Mouse (Mus musculus): ENCODE measurements around the gene Scamp2. TPM values are rescaled to one million over a fixed set of nuclear protein-coding genes. Genes with fewer than 3 reads are reported as not detected.

The Scamp2 gene
- polyA plus RNA-seq, 1 experiment from 2014 or later: 56.2 TPM

GRCm38 (mm10) chr9:57637741-57638322 is 77.1 kb downstream of the Scamp2 start:
- no peaks in the 10 kb centered on the region for H3K27me3 ChIP-seq
- 0 out of 2 replicates have a peak overlapping the region, but pooled peaks have one; percentile 8 for H3K9ac ChIP-seq
- peaks cover 56% of the 10 kb centered on the region for H3K4me1 ChIP-seq
- peak overlapping the region; percentile 37 for H3K4me2 ChIP-seq (replicated peaks)
- H3K4me3 ChIP-seq: no peak overlapping the region
- 20% methylated on average over 6 of the region's 6 CpGs for WGBS
- no peaks in the 10 kb centered on the region for H3K9me3 ChIP-seq
- peaks cover 18% of the 10 kb centered on the region; the same call in 1 of the 2 replicates for H3K36me3 ChIP-seq
- H3K27ac ChIP-seq: peak overlapping the region; percentile 87
- ATAC-seq (ENCODE audit: insufficient number of reproducible peaks, insufficient read depth, low FRiP score, low TSS enrichment): peak; percentile 36; the same call in 1 of the 2 replicates

Other genes with a start within 250 kb of the Scamp2 start
- 25.9 and 30.3 TPM in 2 replicates for gene Ppcdc, start 120.8 kb upstream of the Scamp2 start, polyA plus RNA-seq (2016; fragmentation: Nextera tagmentation; extraction: Ambion mirVana)
- gene Scamp5, start 92.9 kb upstream of the Scamp2 start, polyA plus RNA-seq (2016; fragmentation: Nextera tagmentation; extraction: Ambion mirVana): 15.6 and 16.1 TPM in 2 replicates
- gene Rpp25, start 56.9 kb upstream of the Scamp2 start, polyA plus RNA-seq (2016; fragmentation: Nextera tagmentation; extraction: Ambion mirVana): 0.89 and 1.6 TPM in 2 replicates
- gene Cox5a, start 39.7 kb upstream of the Scamp2 start, polyA plus RNA-seq (2016; fragmentation: Nextera tagmentation; extraction: Ambion mirVana): 531 and 547 TPM in 2 replicates
- 23.1 and 24.0 TPM in 2 replicates for gene Fam219b, start 23.4 kb upstream of the Scamp2 start, polyA plus RNA-seq (2016; fragmentation: Nextera tagmentation; extraction: Ambion mirVana)
- 55.5 and 57.8 TPM in 2 replicates for gene Mpi, start 8.2 kb upstream of the Scamp2 start, polyA plus RNA-seq (2016; fragmentation: Nextera tagmentation; extraction: Ambion mirVana)
- gene Ulk3, start 28.5 kb downstream of the Scamp2 start, polyA plus RNA-seq (2016; fragmentation: Nextera tagmentation; extraction: Ambion mirVana): 17.3 and 20.8 TPM in 2 replicates
- gene Cplx3, start 45.3 kb downstream of the Scamp2 start, polyA plus RNA-seq (2016; fragmentation: Nextera tagmentation; extraction: Ambion mirVana): 0.10 and 0.75 TPM in 2 replicates
- gene Lman1l, start 59.8 kb downstream of the Scamp2 start, polyA plus RNA-seq (2016; fragmentation: Nextera tagmentation; extraction: Ambion mirVana): not detected in 2 replicates
- gene Csk, start 92.7 kb downstream of the Scamp2 start, polyA plus RNA-seq (2016; fragmentation: Nextera tagmentation; extraction: Ambion mirVana): 38.0 and 41.1 TPM in 2 replicates
- not detected in 2 replicates for gene Cyp1a2, start 122.8 kb downstream of the Scamp2 start, polyA plus RNA-seq (2016; fragmentation: Nextera tagmentation; extraction: Ambion mirVana)
- gene Cyp1a1, start 127.0 kb downstream of the Scamp2 start, polyA plus RNA-seq (2016; fragmentation: Nextera tagmentation; extraction: Ambion mirVana): not detected in 2 replicates
- gene Edc3, start 147.6 kb downstream of the Scamp2 start, polyA plus RNA-seq (2016; fragmentation: Nextera tagmentation; extraction: Ambion mirVana): 37.9 and 39.0 TPM in 2 replicates
- 75.4 and 81.8 TPM in 2 replicates for gene Clk3, start 204.9 kb downstream of the Scamp2 start, polyA plus RNA-seq (2016; fragmentation: Nextera tagmentation; extraction: Ambion mirVana)

All from embryonic facial prominence, embryonic 12.5 days (tissue).